Mouse (Mus musculus) liver, embryonic 14.5 days (tissue): ENCODE data around the gene Lrrc29.
A peak's percentile ranks its signal among the peaks of the same experiment; 100 is the strongest.

ENCODE experiments used
- CTCF ChIP-seq: IDR thresholded peaks from 2 replicates; pipeline ENCODE4 v1.5.1; 2016; ENCODE audit warnings: antibody characterized with exemption, low read depth, control low read depth
- EP300 ChIP-seq: IDR thresholded peaks from 2 replicates; pipeline ENCODE4 v1.6.1; 2016; ENCODE audit warnings: antibody characterized with exemption, low read depth

DNA sequence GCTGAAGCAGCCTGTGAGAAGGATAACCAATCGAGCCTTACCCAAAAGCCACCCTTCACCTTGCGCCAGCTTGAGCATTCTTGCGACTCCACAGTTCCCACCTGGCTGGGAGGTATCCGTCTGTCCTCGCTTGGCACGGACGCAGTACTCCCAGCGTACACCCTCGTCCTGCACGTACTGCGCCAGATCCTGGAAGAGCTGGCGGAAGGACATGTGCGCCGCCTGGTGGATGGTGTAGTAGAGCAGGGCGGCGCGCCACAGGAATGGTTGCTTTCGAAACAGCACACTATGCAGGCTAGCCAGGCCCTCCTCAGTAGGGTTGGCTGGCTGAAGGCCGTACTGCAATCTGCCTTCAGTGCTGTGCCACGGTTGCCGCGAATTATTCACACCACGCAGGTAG lies 43.0 kb downstream of the Lrrc29 start:
- peak; percentile 99 for TF ChIP-seq CTCF
- no peak for TF ChIP-seq EP300
